Mouse (Mus musculus) liver, embryonic 13.5 days (tissue): ENCODE data around the gene Cxcl9. TPM values are rescaled to one million over a fixed set of nuclear protein-coding genes. Genes with fewer than 3 reads are reported as not detected.
A peak's percentile ranks its signal among the peaks of the same experiment; 100 is the strongest.

Experiments
- ATAC-seq: fragments of 200-750 bp; cut with Nextera tagmentation; 2 replicates; pipeline ENCODE4 v1.8.0; 2017; ENCODE audit warnings: low read depth, mild to moderate bottlenecking, moderate number of reproducible peaks, moderate library complexity
- DNase-seq: peaks from one replicate; pipeline ENCODE4 v3.0.0; 2022
- H3K27ac ChIP-seq: fragments of 300-500 bp; sonication (generic); 2 replicates; pipeline ENCODE4 v1.5.1; 2015; ENCODE audit warnings: moderate library complexity, mild to moderate bottlenecking, inconsistent platforms
- H3K27me3 ChIP-seq: fragments of 300-500 bp; sonication (generic); 2 replicates; pipeline ENCODE4 v1.6.1; 2015; ENCODE audit warnings: mild to moderate bottlenecking, inconsistent platforms
- H3K36me3 ChIP-seq: fragments of 300-500 bp; sonication (generic); 2 replicates; pipeline ENCODE4 v1.6.1; 2015; ENCODE audit warnings: mild to moderate bottlenecking, inconsistent platforms
- H3K4me1 ChIP-seq: fragments of 300-500 bp; sonication (generic); replicated peaks from 2 replicates; pipeline ENCODE4 v1.6.1; 2015; ENCODE audit warnings: inconsistent platforms
- H3K4me2 ChIP-seq: fragments of 300-500 bp; sonication (generic); 2 replicates; pipeline ENCODE4 v1.6.1; 2015; ENCODE audit warnings: inconsistent platforms, mild to moderate bottlenecking, moderate library complexity
- H3K4me3 ChIP-seq: fragments of 300-500 bp; sonication (generic); replicated peaks from 2 replicates; pipeline ENCODE4 v1.5.1; 2015; ENCODE audit warnings: mild to moderate bottlenecking, inconsistent platforms
- H3K9ac ChIP-seq: fragments of 300-500 bp; sonication (generic); 2 replicates; pipeline ENCODE4 v1.6.1; 2015; ENCODE audit warnings: mild to moderate bottlenecking, inconsistent platforms
- H3K9me3 ChIP-seq: fragments of 300-500 bp; sonication (generic); replicated peaks from 2 replicates; pipeline ENCODE4 v1.6.1; 2016; ENCODE audit warnings: inconsistent platforms
- WGBS: fragments of 180-500 bp; shearing (Covaris S2); methylation state at CpG from one replicate; pipeline ENCODE4 v1.1.7; 2015; ENCODE audit not compliant: insufficient replicate concordance; 5-methylcytosine and 5-hydroxymethylcytosine counted together
- polyA plus RNA-seq: library from polyadenylated mRNA; unstranded; fragments of >200 nt; fragmentation: Nextera tagmentation; extraction: Ambion mirVana; gene quantifications from 2 replicates; pipeline ENCODE4 v1.2.1, GENCODE M21; 2015

The Cxcl9 gene
- polyA plus RNA-seq = 0.05 TPM in 1 of 2 replicates, not detected in the other

- H3K36me3 ChIP-seq = no peaks in the 10 kb centered on the region
- WGBS = 65% methylated on average over 7 of the region's 7 CpGs
- ATAC-seq (no peak), DNase-seq (no peak)
- H3K9me3 ChIP-seq = no peaks in the 10 kb centered on the region
- 0 out of 2 replicates have a peak, but pooled peaks cover 12% of the 10 kb centered on the region for H3K4me1 ChIP-seq
- H3K4me3 ChIP-seq = no peak within 1 kb of the TSS
- no peak within 1 kb of the TSS for H3K27ac ChIP-seq
- H3K9ac ChIP-seq = no peak within 1 kb of the TSS
- no peaks in the 10 kb centered on the region for H3K27me3 ChIP-seq
- H3K4me2 ChIP-seq = no peak within 1 kb of the TSS
These were observed at the start of gene Cxcl9 for GRCm38 (mm10) chr5:92327929-92328328. TSS of gene Cxcl9 (minus strand) at chr5:92328079.

DNA sequence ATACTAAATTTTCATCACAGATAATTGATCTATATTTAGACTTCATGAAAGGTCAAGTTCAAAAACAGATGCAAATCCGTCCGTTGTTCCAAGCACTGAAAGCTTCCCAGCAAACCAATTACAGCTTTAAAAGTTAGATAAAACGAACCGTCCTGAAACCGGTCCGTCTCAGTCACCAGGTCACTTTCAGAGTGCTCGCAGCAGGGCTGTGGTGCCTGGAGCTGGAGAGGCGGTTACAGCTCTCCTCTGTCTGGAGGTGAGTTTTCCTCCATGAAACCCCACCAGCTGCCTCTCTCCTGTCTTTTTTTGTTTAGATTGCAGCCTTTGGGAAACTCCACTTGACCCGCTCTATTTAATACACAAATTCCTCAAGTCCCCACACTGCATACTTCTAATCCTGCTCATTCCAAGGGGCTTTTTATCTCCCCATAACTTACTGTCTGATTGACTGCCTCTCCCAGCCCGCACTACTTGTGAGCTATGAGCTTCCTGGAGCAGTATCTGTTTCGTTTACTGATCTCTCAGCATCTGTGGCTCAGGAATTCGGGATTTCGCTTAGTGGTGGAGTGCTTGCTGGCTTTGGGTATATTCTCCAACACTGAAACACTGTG, 49.0 kb upstream of the Cxcl9 start:
- H3K4me3 ChIP-seq = no peak overlapping the region
- 51% methylated on average over 13 of the region's 13 CpGs for WGBS
- H3K4me2 ChIP-seq = no peak overlapping the region
- no peaks in the 10 kb centered on the region for H3K27me3 ChIP-seq
- no peak overlapping the region for H3K9ac ChIP-seq
- peaks cover 23% of the 10 kb centered on the region for H3K4me1 ChIP-seq
- no peaks in the 10 kb centered on the region for H3K36me3 ChIP-seq
- no peak overlapping the region for H3K27ac ChIP-seq
- ATAC-seq (no peak), DNase-seq (no peak)
- no peaks in the 10 kb centered on the region for H3K9me3 ChIP-seq

DNA sequence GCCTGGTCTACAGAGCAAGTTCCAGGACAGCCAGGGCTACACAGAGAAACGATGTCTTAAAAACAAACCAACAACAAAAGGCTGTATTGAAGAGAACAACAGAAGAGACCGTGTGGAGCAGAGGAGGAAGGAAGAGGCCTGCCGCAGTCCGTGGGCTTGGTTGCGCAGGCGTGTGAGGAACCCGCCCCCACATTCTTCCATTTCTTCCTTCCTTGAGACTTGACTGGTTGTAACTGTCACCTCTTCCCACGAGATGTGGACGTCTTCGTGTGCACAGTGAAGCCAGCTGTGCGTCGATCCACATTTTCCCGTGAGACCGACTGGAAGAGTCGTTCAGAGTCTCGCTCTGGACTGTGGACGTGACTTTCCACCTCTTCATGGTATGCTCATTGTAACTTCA, 47.5 kb upstream of the Cxcl9 start:
- Histone ChIP-seq H3K27ac (peak overlapping the region; percentile 52), H3K36me3 (no peaks in the 10 kb centered on the region), H3K27me3 (no peaks in the 10 kb centered on the region), H3K4me2 (peak overlapping the region; percentile 18; the same call in 1 of the 2 replicates), H3K9ac (no peak overlapping the region), H3K9me3 (no peaks in the 10 kb centered on the region), H3K4me3 (no peak overlapping the region), H3K4me1 (peaks cover 20% of the 10 kb centered on the region)
- DNase-seq = no peak
- peak; percentile 29; the same call in 1 of the 2 replicates for ATAC-seq
- 27% methylated on average over 17 of the region's 17 CpGs for WGBS

DNA sequence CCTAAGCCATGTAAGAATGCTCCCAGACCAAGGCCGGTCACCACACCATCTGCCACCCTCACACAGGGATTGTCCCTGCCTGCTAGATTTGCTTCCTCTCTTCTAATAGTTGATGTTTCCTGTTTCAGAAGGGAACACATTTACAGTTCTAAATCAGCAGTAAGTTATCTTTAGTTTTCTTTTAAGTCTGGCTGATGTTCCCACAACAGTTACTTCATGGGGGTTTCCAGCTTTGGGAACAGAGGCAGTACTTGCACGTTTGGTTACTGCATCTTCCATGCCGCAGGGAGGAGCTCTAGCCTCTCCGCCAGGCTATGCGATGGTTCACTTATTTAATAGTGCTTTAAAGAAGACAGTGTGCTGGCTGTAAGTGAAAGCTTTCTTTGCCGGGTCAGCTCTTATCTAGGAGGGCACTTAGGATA, 46.9 kb upstream of the Cxcl9 start:
- Histone ChIP-seq H3K4me1 (peaks cover 20% of the 10 kb centered on the region), H3K4me3 (no peak overlapping the region), H3K36me3 (no peaks in the 10 kb centered on the region), H3K9me3 (no peaks in the 10 kb centered on the region), H3K27me3 (no peaks in the 10 kb centered on the region), H3K27ac (peak overlapping the region; percentile 35), H3K9ac (no peak overlapping the region), H3K4me2 (no peak overlapping the region)
- WGBS = 19% methylated on average over 6 of the region's 6 CpGs
- ATAC-seq (peak; percentile 29), DNase-seq (no peak)

DNA sequence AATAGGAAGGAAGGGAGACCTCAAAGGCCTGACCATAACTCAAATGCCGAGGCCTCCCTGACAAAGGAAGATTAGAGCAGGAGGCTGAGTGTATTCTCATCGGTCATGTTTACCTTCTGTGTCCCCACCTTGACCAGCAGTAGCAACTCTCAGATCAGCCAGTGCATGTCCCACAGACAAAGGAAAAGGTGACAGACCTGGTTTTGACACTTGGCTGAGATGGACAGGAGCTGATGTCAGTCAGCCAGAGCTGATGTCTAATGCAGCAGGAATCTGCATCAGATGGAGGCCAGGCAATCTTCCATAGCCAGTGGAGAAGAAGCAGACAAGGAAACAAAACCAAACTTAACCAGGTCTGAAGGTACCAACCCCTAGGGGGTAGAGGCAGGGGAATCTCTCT, 44.7 kb upstream of the Cxcl9 start:
- DNase-seq = no peak
- H3K9me3 ChIP-seq = no peaks in the 10 kb centered on the region
- no peak overlapping the region for H3K27ac ChIP-seq
- H3K27me3 ChIP-seq = no peaks in the 10 kb centered on the region
- peaks cover 26% of the 10 kb centered on the region for H3K4me1 ChIP-seq
- no peak overlapping the region for H3K4me2 ChIP-seq
- no peak for ATAC-seq
- H3K9ac ChIP-seq = no peak overlapping the region
- no peak overlapping the region for H3K4me3 ChIP-seq
- 8% methylated on average over 2 of the region's 2 CpGs for WGBS
- no peaks in the 10 kb centered on the region for H3K36me3 ChIP-seq

GRCm38 (mm10) chr5:92371361-92371976, 43.6 kb upstream of the Cxcl9 start:
- Histone ChIP-seq H3K9ac (no peak overlapping the region), H3K4me2 (no peak overlapping the region), H3K27ac (no peak overlapping the region), H3K4me1 (peaks cover 23% of the 10 kb centered on the region), H3K27me3 (no peaks in the 10 kb centered on the region), H3K4me3 (no peak overlapping the region), H3K9me3 (no peaks in the 10 kb centered on the region), H3K36me3 (no peaks in the 10 kb centered on the region)
- DNase-seq (no peak), ATAC-seq (no peak)
- WGBS = 72% methylated on average over 14 of the region's 14 CpGs

GRCm38 (mm10) chr5:92370891-92371290, 43.0 kb upstream of the Cxcl9 start:
- Histone ChIP-seq H3K27ac (no peak overlapping the region), H3K9me3 (no peaks in the 10 kb centered on the region), H3K36me3 (no peaks in the 10 kb centered on the region), H3K4me2 (no peak overlapping the region), H3K4me3 (no peak overlapping the region), H3K9ac (no peak overlapping the region), H3K27me3 (no peaks in the 10 kb centered on the region), H3K4me1 (peaks cover 17% of the 10 kb centered on the region)
- ATAC-seq (no peak), DNase-seq (no peak)
- WGBS = 76% methylated on average over 6 of the region's 6 CpGs

DNA sequence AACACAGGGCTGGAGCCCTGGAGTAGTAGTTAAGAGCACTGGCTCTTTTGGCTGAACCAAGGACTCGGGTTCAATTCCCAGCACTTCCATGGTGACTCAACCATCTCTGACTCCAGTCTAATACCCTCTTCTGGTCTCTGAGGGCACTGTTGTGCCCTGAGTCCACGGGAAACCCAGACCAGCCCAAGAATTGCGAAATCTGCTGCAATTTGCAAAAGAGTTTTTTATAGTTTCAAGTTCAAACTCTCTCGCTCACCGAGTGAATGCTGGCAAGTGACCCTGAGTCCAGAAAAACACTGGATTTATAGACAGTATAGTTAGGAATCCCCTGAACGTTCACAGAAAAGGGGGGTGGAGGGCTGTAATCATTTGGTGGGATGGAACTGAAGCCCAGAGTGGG, 42.5 kb upstream of the Cxcl9 start:
- DNase-seq (no peak), ATAC-seq (no peak)
- Histone ChIP-seq H3K4me1 (peaks cover 12% of the 10 kb centered on the region), H3K9me3 (no peaks in the 10 kb centered on the region), H3K4me3 (no peak overlapping the region), H3K27me3 (no peaks in the 10 kb centered on the region), H3K36me3 (no peaks in the 10 kb centered on the region), H3K27ac (no peak overlapping the region), H3K9ac (no peak overlapping the region), H3K4me2 (no peak overlapping the region)
- 43% methylated on average over 6 of the region's 6 CpGs for WGBS

DNA sequence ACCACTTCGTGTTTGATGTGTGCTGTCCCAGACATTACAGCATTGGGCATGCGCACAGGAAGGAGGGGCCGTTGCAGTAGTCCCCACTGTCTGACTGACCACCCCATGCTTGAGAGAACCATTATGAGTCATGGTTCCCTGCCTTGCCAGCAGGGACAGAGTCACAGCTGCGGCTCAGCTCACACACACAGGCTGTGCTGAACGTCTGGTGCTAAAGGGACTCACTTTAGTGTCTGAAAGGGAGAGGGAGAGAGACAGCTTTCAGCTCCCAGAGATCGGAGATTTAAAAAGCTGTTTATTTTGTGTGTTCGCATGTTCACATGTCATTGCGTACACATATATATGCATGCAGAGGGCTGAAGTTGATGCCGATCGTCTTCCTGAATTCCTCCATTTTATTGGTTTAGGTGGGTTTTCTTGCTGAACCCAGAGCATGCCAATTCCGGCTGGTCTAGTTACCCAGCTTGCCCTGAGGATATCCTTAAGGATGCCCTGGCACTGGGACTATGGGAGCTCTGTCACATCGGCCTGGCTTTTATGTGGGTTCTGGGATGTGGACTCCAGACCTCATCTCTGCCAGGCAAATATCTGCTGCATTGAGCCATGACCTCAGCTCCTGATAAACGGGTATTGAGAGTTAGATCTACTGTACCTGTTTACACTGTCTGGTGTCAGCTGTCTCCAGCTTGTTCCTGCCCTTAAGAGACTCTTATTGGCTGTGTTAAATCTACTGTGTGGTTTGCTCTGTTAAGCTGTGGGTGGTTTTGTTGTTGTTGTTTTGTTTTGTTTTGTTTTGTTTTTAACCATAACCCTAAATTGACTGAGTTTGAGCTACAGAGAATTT, 41.5 kb upstream of the Cxcl9 start:
- no peak overlapping the region for H3K9ac ChIP-seq
- H3K9me3 ChIP-seq = no peaks in the 10 kb centered on the region
- H3K4me3 ChIP-seq = no peak overlapping the region
- no peak for DNase-seq
- 0 out of 2 replicates have a peak overlapping the region, but pooled peaks have one; percentile 4 for H3K27ac ChIP-seq
- no peaks in the 10 kb centered on the region for H3K27me3 ChIP-seq
- H3K4me1 ChIP-seq = peaks cover 9% of the 10 kb centered on the region
- peak; percentile 51 for ATAC-seq
- 58% methylated on average over 13 of the region's 13 CpGs for WGBS
- no peak overlapping the region for H3K4me2 ChIP-seq
- no peaks in the 10 kb centered on the region for H3K36me3 ChIP-seq

DNA sequence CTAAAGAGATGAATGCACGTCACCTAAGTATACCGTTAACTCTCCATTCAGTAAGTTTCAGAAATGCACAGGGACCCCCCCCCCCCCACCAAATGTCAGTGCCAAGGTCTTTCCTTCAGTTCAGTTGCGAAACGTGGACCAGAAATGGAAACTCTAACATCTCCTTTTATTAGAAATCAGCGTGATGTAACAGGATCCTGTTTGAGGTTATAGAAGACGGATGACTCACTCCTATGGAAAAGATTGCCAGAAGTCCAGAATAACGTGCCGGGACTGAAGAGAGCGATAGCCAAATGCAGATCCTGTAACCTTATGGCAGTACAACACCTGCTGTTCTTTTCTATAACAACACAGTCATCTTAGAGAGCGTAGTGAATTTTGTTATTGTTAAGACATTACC, 40.5 kb upstream of the Cxcl9 start:
- Histone ChIP-seq H3K27ac (no peak overlapping the region), H3K4me2 (no peak overlapping the region), H3K9me3 (no peaks in the 10 kb centered on the region), H3K4me3 (no peak overlapping the region), H3K36me3 (no peaks in the 10 kb centered on the region), H3K4me1 (peaks cover 9% of the 10 kb centered on the region), H3K27me3 (no peaks in the 10 kb centered on the region), H3K9ac (no peak overlapping the region)
- DNase-seq (no peak), ATAC-seq (no peak)
- WGBS = 52% methylated on average over 10 of the region's 10 CpGs

GRCm38 (mm10) chr5:92366565-92366964, 38.7 kb upstream of the Cxcl9 start:
- DNase-seq = no peak
- Histone ChIP-seq H3K4me2 (no peak overlapping the region; the same call in 1 of the 2 replicates), H3K27me3 (no peaks in the 10 kb centered on the region), H3K4me3 (no peak overlapping the region), H3K9ac (no peak overlapping the region), H3K27ac (no peak overlapping the region), H3K9me3 (no peaks in the 10 kb centered on the region), H3K4me1 (peaks cover 9% of the 10 kb centered on the region), H3K36me3 (no peaks in the 10 kb centered on the region)
- no peak for ATAC-seq
- WGBS = 64% methylated on average over 6 of the region's 6 CpGs
